Mouse (Mus musculus) intestine, embryonic 15.5 days (tissue): ENCODE measurements at regions not wholly inside any gene's neighbourhood (a gene's known extent, or its start where the extent isn't known, plus 50 kb on each side); places are given as distances from the start of the nearest gene placed in this dataset.
"Not testable (repeated sequence)": the region's sequence is repeated elsewhere in the genome, so short reads cannot be mapped to it uniquely, and the experiment has no call there.

Experiments used
- ATAC-seq: fragments of 200-750 bp; cut with Nextera tagmentation; 2 replicates; pipeline ENCODE4 v1.8.0; 2017; ENCODE audit warnings: moderate TSS enrichment, moderate library complexity
- H3K27ac ChIP-seq: fragments of 300-500 bp; sonication (generic); 2 replicates; pipeline ENCODE4 v1.5.1; 2015; ENCODE audit warnings: mild to moderate bottlenecking, inconsistent platforms
- H3K27me3 ChIP-seq: fragments of 300-500 bp; sonication (generic); replicated peaks from 2 replicates; pipeline ENCODE4 v1.6.1; 2015; ENCODE audit warnings: inconsistent platforms
- H3K36me3 ChIP-seq: fragments of 300-500 bp; sonication (generic); 2 replicates; pipeline ENCODE4 v1.6.1; 2015; ENCODE audit warnings: inconsistent platforms
- H3K4me1 ChIP-seq: fragments of 300-500 bp; sonication (generic); replicated peaks from 2 replicates; pipeline ENCODE4 v1.6.1; 2015; ENCODE audit warnings: inconsistent platforms
- H3K4me2 ChIP-seq: fragments of 300-500 bp; sonication (generic); replicated peaks from 2 replicates; pipeline ENCODE4 v1.6.1; 2015; ENCODE audit warnings: mild to moderate bottlenecking, inconsistent platforms
- H3K4me3 ChIP-seq: fragments of 300-500 bp; sonication (generic); replicated peaks from 2 replicates; pipeline ENCODE4 v1.5.1; 2015; ENCODE audit warnings: inconsistent platforms
- H3K9ac ChIP-seq: fragments of 300-500 bp; sonication (generic); 2 replicates; pipeline ENCODE4 v1.6.1; 2015; ENCODE audit warnings: inconsistent platforms
- H3K9me3 ChIP-seq: fragments of 300-500 bp; sonication (generic); 2 replicates; pipeline ENCODE4 v1.6.1; 2016; ENCODE audit warnings: inconsistent platforms
- WGBS: fragments of 180-500 bp; shearing (Covaris S2); methylation state at CpG from one replicate; pipeline ENCODE4 v1.1.7; 2015; 5-methylcytosine and 5-hydroxymethylcytosine counted together

DNA sequence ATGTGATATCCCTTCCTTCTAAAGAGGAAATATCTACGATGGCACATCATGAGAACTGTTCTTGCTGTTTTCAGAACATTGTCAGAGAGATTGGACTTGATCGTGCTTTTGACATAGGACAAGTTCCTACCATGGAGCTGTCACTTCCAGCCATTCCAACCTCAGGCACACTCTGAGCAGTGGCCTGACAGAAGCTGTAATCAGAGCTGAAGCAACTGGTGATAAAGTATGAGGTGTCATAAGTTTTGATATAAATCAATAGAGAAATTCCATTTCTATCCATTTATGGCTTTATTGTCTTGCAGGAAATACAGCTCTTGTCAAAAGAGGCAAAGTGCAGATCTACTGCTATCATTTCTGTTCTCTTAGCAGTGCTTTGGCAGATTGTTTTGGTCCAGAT lies 603.7 kb upstream of the Adam24 start:
- ATAC-seq, result peak; percentile 65; the same call in 1 of the 2 replicates
- Histone ChIP-seq H3K4me3 (no peak overlapping the region), H3K27ac (no peak overlapping the region), H3K9ac (no peak overlapping the region), H3K36me3 (no peaks in the 10 kb centered on the region), H3K4me2 (no peak overlapping the region), H3K27me3 (no peaks in the 10 kb centered on the region), H3K4me1 (no peaks in the 10 kb centered on the region), H3K9me3 (no peaks in the 10 kb centered on the region)
- 75% methylated on average over 2 of the region's 2 CpGs for WGBS

DNA sequence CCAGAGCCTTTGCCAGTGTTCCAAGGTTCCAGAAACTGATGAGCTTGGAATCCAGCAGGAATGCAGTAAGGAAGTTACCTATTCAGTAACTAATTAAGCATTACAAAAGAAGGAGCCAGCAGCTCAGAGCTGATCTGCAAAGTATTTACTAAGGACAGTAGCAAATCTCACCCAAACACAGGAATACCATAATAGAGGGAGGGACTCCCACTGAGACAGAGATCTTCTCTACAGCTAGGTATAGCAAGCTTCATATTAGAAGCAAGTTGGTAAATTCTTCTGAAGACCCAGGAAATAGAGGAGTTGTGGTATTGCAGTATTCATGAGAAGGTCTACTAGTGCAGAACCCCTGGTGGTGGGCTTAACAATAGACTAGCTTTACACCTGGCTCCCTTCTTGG lies 593.9 kb upstream of the Adam24 start:
- H3K4me2 ChIP-seq, H3K36me3 ChIP-seq, H3K9me3 ChIP-seq, ATAC-seq, H3K9ac ChIP-seq, H3K27ac ChIP-seq, H3K4me1 ChIP-seq, H3K4me3 ChIP-seq, H3K27me3 ChIP-seq: not testable (repeated sequence)

DNA sequence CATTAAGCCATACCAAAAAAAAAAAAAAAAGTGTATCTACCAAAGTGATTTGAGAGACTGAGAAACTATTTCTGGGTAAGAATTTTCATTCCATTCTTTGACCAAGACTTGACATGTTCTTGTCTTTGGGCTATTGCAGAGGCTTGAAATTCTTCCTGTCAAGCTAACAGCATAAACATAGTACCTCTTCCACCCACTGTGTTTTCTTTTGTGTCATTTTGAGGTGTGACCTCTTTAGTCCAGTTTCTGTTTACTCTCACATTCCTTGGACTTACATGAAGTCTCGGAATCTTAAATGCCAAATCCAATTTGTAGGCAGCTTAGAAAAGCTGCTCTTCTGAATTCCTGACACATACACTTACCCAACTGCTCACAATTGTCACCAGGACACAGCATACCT lies 590.7 kb upstream of the Adam24 start:
- H3K4me3 ChIP-seq, result no peak overlapping the region
- H3K4me1 ChIP-seq, result no peaks in the 10 kb centered on the region
- no peaks in the 10 kb centered on the region for H3K36me3 ChIP-seq
- H3K27me3 ChIP-seq, result no peaks in the 10 kb centered on the region
- no peak overlapping the region for H3K27ac ChIP-seq
- no peak for ATAC-seq
- 23% methylated on average over 1 of the region's 1 CpGs for WGBS
- no peak overlapping the region for H3K4me2 ChIP-seq
- no peaks in the 10 kb centered on the region for H3K9me3 ChIP-seq
- H3K9ac ChIP-seq, result no peak overlapping the region

DNA sequence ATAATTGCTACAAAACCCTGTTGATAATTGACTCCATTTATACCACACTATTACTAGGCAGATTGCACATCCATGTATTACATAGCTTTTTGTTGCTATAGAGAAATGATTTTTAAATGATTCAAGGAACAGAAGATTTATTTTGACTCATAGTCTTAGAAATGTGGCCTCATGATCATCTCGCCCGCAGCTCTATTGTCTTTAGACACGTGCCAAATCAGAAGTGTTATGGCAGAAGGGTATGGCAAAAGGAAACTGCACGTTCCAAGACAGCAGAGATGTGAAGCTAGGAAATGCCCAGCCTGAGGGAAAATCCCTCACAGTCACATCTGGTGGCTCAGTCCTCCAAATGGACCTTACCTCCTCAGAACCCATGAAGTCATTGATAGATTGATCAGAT lies 585.5 kb upstream of the Adam24 start:
- Histone ChIP-seq H3K4me1 (no peaks in the 10 kb centered on the region), H3K9me3 (no peaks in the 10 kb centered on the region), H3K36me3 (no peaks in the 10 kb centered on the region), H3K27me3 (no peaks in the 10 kb centered on the region), H3K9ac (no peak overlapping the region), H3K27ac (no peak overlapping the region), H3K4me2 (no peak overlapping the region), H3K4me3 (no peak overlapping the region)
- no peak for ATAC-seq
- 87% methylated on average over 4 of the region's 4 CpGs for WGBS

DNA sequence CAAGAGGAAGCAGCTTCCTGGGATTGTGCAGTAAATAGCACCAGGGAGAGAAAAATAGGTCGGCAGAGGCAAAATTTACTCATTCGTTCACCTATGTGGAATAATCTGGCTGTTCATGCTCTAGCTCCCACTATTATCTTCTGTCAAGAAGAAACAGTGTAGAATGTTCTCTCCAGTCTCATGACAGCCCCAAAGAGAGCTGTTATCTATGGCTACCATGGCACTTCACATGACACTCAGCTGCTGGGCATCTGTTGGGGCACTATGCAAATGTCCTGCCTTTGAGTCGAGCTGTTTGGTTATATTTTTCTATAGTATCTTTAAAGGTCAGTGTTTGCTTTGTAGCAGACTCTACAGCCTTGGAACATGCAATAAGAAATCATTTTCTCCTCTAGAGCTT lies 550.5 kb upstream of the Adam24 start:
- H3K4me1 ChIP-seq, result no peaks in the 10 kb centered on the region
- H3K36me3 ChIP-seq, result no peaks in the 10 kb centered on the region
- H3K4me2 ChIP-seq, result no peak overlapping the region
- H3K9ac ChIP-seq, result no peak overlapping the region
- H3K4me3 ChIP-seq, result no peak overlapping the region
- no peaks in the 10 kb centered on the region for H3K27me3 ChIP-seq
- no peak overlapping the region for H3K27ac ChIP-seq
- 77% methylated on average over 3 of the region's 3 CpGs for WGBS
- no peaks in the 10 kb centered on the region for H3K9me3 ChIP-seq
- ATAC-seq, result no peak

DNA sequence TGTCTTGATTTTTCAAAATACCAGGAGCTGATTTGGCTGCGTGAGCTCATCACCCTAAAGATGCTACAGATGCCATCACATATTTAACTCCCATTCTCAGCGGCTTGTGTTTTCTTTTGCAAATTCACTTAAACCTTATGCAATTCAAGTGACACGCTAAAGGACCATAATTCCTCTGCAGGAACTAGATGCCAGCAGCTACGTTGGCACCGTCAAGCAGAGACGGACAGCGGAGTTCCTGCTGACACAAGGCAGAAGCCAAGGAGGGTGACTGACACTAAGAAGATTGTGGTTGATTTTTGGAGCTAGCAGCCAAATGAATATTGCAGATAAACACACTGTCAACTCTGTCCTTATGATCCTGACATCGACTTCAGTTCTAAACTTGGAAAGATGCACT lies 547.7 kb upstream of the Adam24 start:
- ATAC-seq, result no peak
- H3K9me3 ChIP-seq, result no peaks in the 10 kb centered on the region
- H3K4me3 ChIP-seq, result no peak overlapping the region
- H3K27ac ChIP-seq, result no peak overlapping the region
- H3K4me2 ChIP-seq, result no peak overlapping the region
- H3K27me3 ChIP-seq, result no peaks in the 10 kb centered on the region
- H3K9ac ChIP-seq, result no peak overlapping the region
- no peaks in the 10 kb centered on the region for H3K4me1 ChIP-seq
- WGBS, result 85% methylated on average over 8 of the region's 8 CpGs
- H3K36me3 ChIP-seq, result no peaks in the 10 kb centered on the region

DNA sequence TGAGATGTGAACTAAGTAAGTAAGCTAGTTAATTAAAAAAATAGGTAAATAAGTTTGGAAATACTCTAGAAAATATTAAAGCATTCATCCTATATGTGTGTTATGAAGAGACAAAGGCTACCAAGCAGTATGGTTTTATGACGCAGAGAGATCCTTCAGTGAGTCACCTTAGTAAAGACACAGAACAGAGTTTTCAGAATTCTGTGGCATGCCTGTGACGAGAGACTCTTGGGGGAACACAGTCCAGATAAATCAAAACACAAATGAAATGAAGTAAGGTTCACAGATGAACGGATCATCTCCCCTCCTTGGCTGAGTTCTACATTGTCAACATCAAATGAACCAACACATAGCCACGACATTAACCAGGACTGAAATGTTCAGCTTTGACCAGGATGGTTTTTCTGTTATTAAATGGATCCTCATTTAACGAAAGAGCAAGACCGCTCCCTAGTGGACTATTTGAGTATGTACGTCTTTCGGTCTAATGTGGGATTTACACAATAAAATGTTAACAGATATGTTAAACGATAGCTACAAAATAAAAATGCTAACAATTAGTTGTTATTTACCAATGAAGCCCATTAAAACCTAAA lies 542.1 kb upstream of the Adam24 start:
- Histone ChIP-seq H3K36me3 (no peaks in the 10 kb centered on the region), H3K4me3 (no peak overlapping the region), H3K27me3 (no peaks in the 10 kb centered on the region), H3K9me3 (no peaks in the 10 kb centered on the region), H3K9ac (no peak overlapping the region), H3K4me2 (no peak overlapping the region), H3K4me1 (no peaks in the 10 kb centered on the region), H3K27ac (no peak overlapping the region)
- WGBS, result 19% methylated on average over 9 of the region's 9 CpGs
- peak; percentile 31; the same call in 1 of the 2 replicates for ATAC-seq

DNA sequence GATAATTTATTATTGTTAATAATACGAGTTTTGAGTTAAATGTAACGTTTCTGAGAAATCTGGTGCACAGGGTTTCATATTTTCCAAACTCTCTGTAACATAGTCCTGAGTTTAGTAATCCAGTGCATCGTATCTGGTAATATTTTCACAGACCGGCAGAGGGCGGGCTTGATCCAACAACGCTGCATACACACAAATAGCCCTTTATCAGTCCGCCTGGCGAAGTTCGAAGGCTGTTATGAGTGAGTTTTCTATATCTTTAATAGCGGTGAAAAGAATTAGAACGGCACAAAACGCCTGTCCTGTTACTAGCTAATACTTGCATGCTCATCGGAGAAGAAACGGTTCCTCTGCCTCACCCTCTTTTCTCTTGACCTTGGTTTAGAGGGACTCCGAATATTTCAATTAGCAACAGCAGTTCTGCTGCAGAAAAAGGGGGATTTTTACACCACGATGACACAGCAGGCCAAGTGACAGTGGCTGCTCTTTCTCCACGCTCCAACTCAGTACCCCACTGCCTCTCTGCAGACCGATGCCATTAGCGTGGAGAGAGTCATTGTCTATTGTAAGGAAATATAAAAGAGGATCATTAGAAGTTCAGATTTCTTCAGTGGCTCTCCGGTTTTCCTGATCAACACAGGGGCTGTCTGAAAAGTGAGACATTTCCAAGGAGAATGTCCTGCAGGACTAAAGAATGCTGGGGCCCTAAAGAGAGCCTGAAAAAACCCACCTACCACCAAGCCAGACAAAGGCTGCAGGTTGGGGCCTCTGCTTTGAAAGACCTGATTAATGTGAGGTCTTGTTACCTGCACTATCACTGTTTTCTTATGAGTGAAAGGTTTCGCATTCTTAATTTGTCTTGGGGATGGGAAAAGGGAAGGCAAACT lies 523.7 kb upstream of the Adam24 start:
- no peaks in the 10 kb centered on the region for H3K9me3 ChIP-seq
- no peak overlapping the region; the same call in 1 of the 2 replicates for H3K4me3 ChIP-seq
- 18% methylated on average over 21 of the region's 21 CpGs for WGBS
- H3K4me1 ChIP-seq, result no peaks in the 10 kb centered on the region
- no peaks in the 10 kb centered on the region for H3K36me3 ChIP-seq
- peak; percentile 81 for ATAC-seq
- no peaks in the 10 kb centered on the region for H3K27me3 ChIP-seq
- no peak overlapping the region for H3K27ac ChIP-seq
- no peak overlapping the region for H3K9ac ChIP-seq
- peak overlapping the region; percentile 54 for H3K4me2 ChIP-seq

DNA sequence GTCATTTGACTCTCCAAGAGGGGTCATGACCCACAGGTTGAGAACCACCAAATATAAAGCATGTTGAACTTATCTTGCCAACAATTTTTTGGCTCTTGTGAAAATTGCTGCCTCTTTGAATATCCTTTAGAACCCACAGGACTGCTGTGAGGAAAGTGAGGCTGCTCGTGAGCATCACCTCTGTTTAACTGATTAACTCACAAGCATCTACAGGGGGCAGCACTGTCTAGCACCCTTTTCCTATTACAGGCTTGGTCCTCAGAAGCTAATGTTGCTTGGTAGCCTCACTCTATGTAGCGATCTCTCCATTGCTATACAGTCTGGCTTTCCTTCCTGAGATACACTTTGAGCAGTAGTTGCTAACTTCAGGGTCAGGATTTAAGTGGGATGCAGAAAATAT lies 522.4 kb upstream of the Adam24 start:
- Histone ChIP-seq H3K27ac (no peak overlapping the region), H3K36me3 (no peaks in the 10 kb centered on the region), H3K4me3 (no peak overlapping the region), H3K9me3 (no peaks in the 10 kb centered on the region), H3K9ac (no peak overlapping the region), H3K4me2 (no peak overlapping the region), H3K27me3 (no peaks in the 10 kb centered on the region), H3K4me1 (no peaks in the 10 kb centered on the region)
- 61% methylated on average over 2 of the region's 2 CpGs for WGBS
- ATAC-seq, result no peak

DNA sequence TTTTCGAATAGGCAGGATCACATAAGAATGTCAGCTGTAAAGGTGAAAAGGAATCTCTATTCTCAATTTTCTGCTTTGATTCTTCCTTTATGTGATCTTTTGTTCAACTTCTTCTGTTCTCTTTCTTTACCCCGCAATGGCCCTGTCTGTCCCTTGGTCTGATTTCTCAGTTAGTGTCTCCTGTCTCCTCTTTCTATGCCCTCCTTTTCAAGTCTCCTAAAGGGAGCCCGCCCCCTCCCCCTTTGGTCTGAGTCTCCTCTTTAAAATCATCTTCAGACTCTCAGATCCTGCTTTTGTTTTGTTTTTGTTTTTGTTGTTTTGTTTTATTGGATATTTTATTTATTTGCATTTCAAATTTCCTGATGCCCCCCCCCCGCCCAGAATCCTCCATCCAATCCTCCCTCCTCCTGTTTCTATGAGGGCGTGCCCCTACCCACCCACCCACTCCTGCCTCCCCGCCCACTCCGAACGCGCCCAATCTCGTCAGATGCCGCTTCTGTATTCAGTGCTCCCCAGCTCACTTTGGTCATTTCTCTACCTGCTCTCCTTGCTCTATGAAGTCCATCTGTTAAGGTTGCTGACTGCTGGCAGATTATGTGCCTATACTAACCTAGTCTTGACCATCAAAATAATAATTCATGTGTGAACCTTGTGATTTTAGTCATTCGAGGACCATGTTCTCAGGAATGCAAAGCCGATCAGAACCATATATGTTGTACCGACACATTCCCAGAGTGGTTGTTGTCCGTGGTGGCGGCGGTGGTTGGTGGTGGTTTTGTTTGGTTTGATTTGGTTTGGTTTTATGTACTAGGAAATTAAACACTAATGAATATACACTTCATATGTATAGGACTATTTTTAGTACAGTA lies 487.9 kb upstream of the Adam24 start:
- Histone ChIP-seq H3K4me2 (peak overlapping the region; percentile 24; the same call in 1 of the 2 replicates), H3K9me3 (no peaks in the 10 kb centered on the region), H3K4me1 (no peaks in the 10 kb centered on the region), H3K27ac (no peak overlapping the region), H3K4me3 (no peak overlapping the region), H3K27me3 (no peaks in the 10 kb centered on the region), H3K36me3 (no peaks in the 10 kb centered on the region), H3K9ac (no peak overlapping the region)
- 42% methylated on average over 17 of the region's 17 CpGs for WGBS
- ATAC-seq, result no peak

DNA sequence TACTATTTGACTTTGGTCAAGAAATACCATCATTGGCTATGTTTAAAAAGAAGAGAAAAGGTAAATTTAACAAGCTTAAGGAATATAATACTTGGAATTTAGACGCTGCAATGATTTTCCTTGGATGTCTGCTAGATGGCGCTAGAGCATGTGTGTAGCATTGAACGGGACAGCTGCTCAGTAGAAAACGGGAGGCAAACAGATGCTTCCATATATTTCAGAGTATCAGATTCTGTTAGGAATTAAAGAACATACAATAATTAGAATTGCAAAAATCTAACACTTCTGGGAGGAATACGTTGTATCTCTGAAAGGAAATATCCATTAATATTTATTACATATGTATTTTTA lies 487.3 kb upstream of the Adam24 start:
- 4% methylated on average over 5 of the region's 5 CpGs for WGBS
- ATAC-seq, result no peak
- no peak overlapping the region for H3K9ac ChIP-seq
- no peaks in the 10 kb centered on the region for H3K36me3 ChIP-seq
- H3K4me3 ChIP-seq, result no peak overlapping the region
- no peaks in the 10 kb centered on the region for H3K9me3 ChIP-seq
- H3K4me1 ChIP-seq, result no peaks in the 10 kb centered on the region
- no peaks in the 10 kb centered on the region for H3K27me3 ChIP-seq
- H3K4me2 ChIP-seq, result no peak overlapping the region
- H3K27ac ChIP-seq, result no peak overlapping the region

DNA sequence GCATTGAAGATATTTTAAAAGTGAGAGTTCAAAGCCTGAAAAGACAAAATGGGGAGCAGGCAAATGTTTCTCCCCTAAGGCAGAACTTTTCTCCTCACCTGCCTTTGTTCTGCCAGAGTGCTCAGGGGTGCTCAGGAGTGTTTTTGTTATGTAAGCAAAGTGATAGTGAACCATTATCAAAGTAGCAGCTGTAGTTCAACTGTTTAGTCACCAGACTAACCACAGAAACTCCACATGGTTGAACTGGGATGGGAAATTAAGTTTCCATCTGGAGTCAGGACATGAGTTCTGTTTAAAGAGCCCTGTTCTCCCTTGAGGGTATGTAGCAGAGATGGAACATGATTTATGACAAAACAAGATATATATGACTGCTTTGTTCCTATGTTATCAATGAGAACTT lies 482.6 kb upstream of the Adam24 start:
- H3K36me3 ChIP-seq, result no peaks in the 10 kb centered on the region

More for the DNA sequence above, 482.6 kb upstream of the Adam24 start:
- no peak for ATAC-seq
- no peak overlapping the region for H3K27ac ChIP-seq
- no peaks in the 10 kb centered on the region for H3K9me3 ChIP-seq
- H3K4me1 ChIP-seq, result no peaks in the 10 kb centered on the region
- no peaks in the 10 kb centered on the region for H3K27me3 ChIP-seq
- H3K4me3 ChIP-seq, result no peak overlapping the region
- no peak overlapping the region for H3K9ac ChIP-seq
- H3K4me2 ChIP-seq, result no peak overlapping the region
